Mouse (Mus musculus) cerebellum, postnatal 36 days (tissue): ENCODE measurements around the gene Gm37240.

Source experiments
- DNase-seq, 2 experiments: peaks; one replicate each; pipeline ENCODE4 v3.0.0; 2021 to 2022; ENCODE audit warnings: mixed read lengths in 2 of 2

Gm37240 gene

GRCm38 (mm10) chr3:85746116-85746515 lies 141.2 kb downstream of the Gm37240 start:
- DNase-seq, result no peak

GRCm38 (mm10) chr3:85741767-85742166 lies 145.6 kb downstream of the Gm37240 start:
- DNase-seq, result no peak

DNA sequence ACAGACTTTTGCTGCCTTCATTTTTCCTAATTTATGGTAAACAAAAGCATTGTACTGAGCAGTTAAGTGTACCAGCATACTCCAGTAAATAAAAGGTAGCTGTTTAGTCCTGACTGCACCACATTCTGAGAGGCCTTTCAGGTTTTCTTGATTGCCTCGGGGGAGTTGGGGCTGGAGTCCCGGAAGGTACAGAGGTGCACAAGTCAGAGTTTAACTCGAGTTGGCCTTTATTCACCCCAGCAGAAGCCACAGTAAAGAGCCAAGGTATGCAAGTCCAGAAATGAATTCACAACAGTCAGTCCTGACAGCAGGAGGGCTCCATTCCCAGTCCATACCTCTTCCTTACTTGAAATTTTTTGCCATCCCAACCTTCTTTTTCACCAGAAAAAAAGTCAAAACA lies 148.7 kb downstream of the Gm37240 start:
- no peak for DNase-seq

GRCm38 (mm10) chr3:85733939-85734729 lies 153.2 kb downstream of the Gm37240 start:
- DNase-seq, result no peak

- no peak for DNase-seq
Observed at GRCm38 (mm10) chr3:85727171-85727570, 160.1 kb downstream of the Gm37240 start.

DNA sequence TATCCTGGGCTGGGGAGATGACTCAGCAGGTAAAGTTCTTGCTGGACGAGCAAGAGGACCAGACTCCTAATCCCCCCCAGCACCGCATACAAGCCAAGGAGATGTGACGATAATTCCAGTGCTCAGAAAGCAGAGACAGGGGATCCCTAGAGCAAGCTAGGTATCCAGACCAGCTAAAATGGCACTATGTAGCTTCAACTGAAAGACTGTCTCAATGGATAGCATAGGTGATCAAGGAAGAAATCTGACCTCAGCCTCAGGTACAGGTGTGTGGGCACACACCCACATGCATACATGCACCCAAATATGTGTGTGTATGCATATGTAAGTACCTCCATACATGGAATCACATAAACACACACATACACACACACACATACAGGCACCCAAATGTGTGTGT lies 161.3 kb downstream of the Gm37240 start:
- no peak for DNase-seq

GRCm38 (mm10) chr3:85725110-85725509 lies 162.2 kb downstream of the Gm37240 start:
- DNase-seq, result no peak

GRCm38 (mm10) chr3:85722581-85722980 lies 164.7 kb downstream of the Gm37240 start:
- no peak for DNase-seq

DNA sequence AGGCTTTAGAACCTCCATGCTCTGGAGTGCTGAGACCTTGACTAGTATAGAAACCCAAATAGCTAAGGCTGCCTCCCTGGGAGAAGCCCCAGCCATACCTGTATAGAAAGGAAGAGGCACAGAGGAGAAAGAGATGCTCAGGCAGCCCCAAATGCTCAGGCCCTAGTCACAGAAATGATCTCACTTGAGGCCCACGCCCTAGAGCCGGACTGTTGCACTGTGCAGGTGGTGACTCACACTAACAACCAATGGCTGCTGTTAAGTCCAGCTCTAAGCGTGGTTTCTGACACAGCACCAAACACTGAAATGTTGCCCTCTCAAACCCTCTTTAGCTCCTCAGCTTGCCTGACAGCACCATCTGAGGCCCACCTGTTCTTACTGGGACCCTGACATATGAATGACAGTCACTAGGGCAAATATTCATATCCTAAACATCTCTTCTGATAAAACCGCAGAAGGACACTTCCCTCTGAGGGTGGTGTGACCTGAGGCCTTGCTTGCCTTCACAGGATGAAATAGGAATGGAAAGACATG lies 171.5 kb downstream of the Gm37240 start:
- no peak for DNase-seq

DNA sequence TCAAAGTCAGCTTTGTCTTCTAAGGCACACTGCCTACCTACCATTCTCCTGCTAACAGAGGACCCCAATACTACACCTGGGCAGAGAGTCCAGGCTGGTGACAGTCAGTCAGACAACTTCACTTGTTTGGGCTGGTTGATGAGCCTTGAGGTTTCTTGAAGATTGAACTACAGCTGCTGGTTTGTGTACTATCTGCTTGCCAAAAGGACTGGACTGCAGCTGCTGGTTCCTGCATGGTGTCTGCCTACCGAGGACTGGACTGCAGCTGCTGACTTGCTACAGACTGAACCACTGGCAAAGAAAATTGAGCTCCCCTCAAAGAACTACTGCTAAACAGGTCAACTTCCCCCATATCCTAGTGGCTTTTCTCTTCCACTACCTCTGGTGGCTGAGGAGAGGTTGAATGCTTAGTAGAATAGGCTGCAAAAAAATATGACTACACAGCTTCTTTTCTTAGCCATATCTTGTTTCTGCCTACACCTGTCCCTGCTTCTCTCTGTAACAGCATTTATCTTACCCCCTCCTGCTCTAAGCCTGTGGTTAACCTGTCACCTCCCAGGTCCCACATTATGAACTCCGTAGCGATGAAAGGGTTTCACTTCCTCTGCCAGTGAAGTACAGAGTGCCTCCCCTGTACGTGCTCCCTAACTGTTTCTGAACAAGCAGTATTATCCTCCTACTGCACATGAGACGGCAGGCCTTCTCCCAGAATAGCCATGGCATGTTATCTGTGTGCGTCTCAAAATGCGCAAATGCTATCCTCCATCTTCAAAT lies 173.2 kb downstream of the Gm37240 start:
- DNase-seq, result no peak

- no peak for DNase-seq
Observed at GRCm38 (mm10) chr3:85710695-85711094, 176.6 kb downstream of the Gm37240 start.

GRCm38 (mm10) chr3:85707421-85707820 lies 179.9 kb downstream of the Gm37240 start:
- DNase-seq, result peak in 1 of 2 experiments; percentile 25

DNA sequence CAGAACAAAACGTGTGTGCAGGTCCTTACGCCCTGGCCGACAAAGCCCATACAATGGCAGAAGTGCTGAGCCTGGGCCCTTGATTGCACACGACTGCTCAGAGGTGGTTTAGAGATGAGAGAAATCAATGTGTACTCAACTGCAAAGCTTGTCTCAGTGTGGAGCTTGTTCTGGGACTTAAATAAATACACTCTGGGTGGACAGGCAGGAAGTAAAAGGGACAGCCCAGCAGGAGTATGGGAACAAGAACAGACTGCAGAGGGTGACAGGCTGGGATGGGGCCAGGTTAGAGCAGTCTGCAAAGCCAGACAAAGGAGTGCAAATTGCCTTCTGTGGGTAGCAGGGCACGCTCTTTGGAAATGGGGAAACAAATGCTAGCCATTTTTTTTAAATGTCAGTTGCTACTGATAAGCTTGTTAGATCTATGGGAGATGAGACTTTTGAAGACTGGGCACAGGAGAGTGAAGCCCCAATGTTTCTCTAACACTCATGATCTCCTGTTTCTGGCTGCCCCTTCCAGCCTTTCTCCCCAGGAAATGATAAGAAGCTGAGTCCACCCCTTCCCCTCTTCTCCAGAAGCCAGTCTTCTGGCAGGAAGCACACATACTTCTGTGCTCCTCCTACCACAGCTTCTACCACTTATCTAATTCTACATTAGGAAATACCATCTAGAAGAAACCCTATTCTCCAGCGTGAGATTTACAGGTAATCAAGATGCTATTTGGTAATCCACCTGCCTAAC lies 184.0 kb downstream of the Gm37240 start:
- peak; percentile 38 to 48 for DNase-seq

- DNase-seq, result no peak
Observed at GRCm38 (mm10) chr3:85698496-85698895, 188.8 kb downstream of the Gm37240 start.

DNA sequence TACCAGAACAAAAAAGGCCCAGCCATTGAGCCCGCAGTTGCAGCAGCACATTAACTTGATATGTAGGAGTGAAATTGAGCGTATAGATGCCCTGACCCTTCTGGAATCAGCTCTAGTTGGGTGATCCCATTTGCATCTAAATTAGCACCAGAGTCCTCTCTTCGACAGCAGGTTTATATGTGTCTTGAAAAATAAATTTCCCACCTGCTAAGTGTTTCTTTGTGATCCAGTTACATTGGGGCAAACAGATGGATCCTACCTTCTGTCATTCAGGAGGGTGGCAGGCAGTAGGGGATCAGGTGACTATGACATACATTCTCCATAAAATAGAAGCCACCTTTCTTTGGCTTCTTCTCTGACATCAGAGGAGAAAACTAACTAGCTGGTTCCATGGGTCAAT lies 192.3 kb downstream of the Gm37240 start:
- DNase-seq, result peak in 1 of 2 experiments; percentile 23

DNA sequence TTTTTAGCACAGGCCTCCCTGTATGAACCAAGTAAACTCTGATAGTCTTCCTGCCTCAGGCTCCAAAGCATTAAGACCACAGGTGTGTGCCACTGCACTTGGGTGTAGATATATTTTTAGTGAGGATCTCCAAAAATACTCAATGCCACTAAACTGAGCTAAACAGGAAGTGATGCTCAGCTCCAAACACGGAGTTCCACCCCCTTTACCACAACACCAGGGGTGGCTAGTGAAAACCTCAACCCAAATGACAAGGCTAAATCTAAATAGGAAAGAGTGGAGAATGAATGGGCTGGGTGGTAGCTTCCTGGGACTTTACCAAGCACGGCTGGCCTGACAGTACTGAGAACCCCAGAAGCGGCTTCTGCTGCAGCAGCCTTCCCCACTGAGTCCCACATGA lies 194.3 kb downstream of the Gm37240 start:
- no peak for DNase-seq

- DNase-seq, result no peak
Observed at GRCm38 (mm10) chr3:85691134-85691533, 196.2 kb downstream of the Gm37240 start.

GRCm38 (mm10) chr3:85688341-85688740 lies 199.0 kb downstream of the Gm37240 start:
- DNase-seq, result no peak

DNA sequence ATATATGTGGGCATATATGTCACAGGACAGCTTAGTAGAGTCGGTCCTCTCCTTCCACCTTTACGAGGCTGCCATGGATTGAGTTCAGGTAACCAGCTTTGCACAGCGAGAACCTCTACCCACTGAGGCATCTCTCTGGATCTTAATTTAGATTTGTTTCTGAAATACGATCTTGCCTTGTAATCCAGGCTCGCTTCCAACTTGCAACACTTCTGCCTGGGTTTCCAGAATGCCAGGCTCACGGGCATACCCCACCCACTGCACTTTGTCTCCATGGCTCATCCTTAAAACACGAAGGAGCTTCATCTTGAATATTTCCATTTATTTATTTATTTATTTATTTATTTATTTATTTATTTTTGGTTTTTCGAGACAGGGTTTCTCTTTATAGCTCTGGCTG lies 202.0 kb downstream of the Gm37240 start:
- DNase-seq, result no peak

- no peak for DNase-seq
Observed at GRCm38 (mm10) chr3:85683618-85684017, 203.7 kb downstream of the Gm37240 start.

DNA sequence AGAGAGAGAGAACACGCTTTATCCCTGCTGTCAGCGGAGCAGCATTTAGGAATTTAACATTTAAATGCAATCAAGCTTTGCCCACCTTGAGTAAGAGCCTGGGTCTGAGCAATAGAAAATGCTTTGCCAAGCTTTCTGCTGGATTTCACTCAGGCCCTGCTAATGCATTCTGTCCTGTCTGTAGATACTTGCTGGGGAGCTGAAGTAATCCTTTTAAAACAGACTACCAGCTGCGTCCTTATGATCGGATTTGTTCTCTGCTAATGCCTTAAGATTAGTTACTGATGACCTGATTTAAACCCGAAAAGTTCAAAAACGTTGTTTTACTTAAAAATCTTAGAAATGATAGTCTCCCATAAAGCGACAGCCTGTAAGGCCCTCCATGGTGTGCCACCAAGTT lies 206.2 kb downstream of the Gm37240 start:
- no peak for DNase-seq

DNA sequence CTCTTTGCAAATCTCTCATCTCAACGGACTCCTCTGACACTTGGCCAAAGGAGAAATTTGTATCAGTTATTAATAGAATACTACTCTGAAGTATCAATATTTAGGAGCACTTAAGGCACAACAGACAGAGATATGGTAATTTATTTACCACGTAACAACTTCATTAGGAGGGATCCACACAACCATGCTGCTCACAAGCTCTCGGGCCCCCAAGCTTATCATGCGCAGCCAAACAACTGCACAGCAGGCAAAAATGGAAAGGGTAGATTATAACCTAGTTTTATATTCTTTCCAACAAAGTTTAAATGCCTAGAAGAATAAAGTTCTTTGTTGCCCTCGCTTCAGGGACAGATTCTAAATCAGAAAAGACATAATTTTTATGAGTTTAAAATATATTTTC lies 207.4 kb downstream of the Gm37240 start:
- DNase-seq, result no peak

- no peak for DNase-seq
Observed at GRCm38 (mm10) chr3:85679312-85679933, 207.9 kb downstream of the Gm37240 start.
